Mouse (Mus musculus): ENCODE measurements around the gene Aamp. TPM values are rescaled to one million over a fixed set of nuclear protein-coding genes. Genes with fewer than 3 reads are reported as not detected.

Gene Aamp
- polyA plus RNA-seq, 1 experiment, result 120 TPM

DNA sequence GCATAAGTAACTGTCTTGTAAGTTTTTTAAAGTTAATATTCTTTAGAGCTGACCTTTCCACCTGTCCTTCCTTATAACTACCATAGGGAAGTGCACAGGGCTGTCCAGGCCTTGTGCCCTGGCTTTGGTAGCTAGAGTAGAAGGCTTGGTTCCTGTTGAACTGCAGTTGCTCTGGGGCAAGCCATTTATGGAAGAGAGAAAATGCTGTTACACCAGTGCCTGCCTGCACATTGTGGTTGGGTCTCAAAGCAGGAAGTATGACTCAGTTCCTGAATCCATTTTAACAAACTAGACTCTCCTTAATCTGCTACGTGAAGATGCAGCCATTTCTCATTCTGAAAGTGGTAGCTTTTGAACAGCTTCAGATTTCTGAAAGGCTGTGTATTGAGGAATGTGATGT, 35.7 kb downstream of the Aamp start:
- WGBS, result 2% methylated on average over 1 of the region's 1 CpGs
- no peak for DNase-seq (ENCODE audit: low read depth, low spot score)

DNA sequence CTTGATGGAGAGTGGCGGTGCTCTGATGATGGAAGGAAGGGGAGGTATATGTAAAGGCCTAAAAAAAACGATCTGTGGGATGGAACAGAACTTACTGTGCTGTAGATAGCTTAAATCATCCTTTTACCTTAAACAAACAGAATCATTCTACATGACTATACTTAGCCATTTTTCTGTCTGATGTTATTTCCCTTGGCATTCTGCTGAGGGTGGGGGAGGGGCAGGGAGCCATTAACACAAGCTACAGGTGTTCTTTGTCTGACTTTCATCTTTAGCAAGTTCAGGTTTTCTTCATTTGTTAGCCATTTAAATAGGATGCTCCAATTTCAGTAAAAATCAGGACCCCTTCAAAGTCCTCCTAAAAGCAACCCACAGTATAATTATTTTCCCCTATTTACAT, 39.0 kb downstream of the Aamp start:
- WGBS, result 47% methylated on average over 2 of the region's 2 CpGs
- DNase-seq (ENCODE audit: low read depth, low spot score), result no peak

DNA sequence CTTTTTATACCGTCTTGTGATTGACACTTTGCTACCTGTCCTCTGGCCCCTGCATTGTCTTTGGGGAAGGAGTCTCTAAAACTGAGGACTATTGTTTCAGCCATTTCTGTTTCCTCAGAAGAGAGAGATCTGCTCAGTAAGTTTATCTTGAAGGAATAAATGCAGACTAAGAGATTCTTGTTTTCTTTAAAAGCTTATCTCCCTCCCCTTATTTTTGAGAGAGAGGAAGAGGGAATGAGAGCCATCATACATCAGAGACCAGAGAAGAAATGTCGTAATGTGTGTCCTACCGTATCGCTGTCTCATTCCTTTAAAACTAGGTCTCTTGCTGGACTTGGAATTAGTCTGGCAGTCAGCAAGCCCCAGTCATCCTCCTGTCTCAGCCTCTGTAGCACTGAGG, 43.7 kb downstream of the Aamp start:
- WGBS, result 45% methylated on average over 4 of the region's 4 CpGs
- DNase-seq (ENCODE audit: low read depth, low spot score), result no peak

DNA sequence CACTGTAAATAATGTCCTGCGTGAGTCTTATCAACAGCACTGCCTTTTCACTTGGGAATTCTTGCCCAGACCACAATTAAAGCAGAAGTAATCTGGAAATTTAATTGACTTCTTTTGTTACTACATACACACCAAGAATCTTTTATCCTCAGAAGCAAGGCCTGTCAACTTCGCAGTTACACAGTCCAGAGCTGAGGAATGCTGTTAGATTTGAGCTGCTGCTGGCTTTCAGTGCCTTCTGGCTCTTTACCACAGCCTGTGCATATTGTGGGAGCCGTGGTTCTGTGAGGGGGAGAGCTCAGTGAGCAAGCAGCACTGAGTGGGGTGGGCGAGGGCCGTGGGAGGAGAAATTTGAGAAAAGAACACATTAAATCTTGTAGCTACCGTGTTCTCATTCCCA, 44.2 kb downstream of the Aamp start:
- no peak for DNase-seq (ENCODE audit: low read depth, low spot score)

DNA sequence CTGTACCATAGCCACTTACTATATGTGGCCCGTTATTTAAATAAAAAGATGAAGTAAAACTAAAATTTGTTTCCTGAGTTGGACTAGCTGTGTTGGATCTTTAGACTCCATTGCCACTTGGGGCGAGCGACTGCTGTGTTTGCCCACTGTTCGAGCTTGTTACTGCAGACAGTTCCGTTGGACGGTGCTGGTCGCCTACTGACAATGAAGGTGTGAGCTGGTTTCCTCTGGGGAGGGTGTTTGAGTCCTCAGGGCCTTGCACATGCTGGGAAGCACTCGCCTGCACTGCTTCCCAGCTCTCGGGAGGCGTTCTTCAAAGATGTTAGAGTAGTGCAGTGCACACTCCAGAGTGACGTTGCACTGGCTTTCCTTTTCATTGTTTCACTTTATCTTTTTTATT, 44.9 kb downstream of the Aamp start:
- WGBS, result 14% methylated on average over 11 of the region's 11 CpGs
- DNase-seq (ENCODE audit: low read depth, low spot score), result no peak

More for the DNA sequence above, 44.2 kb downstream of the Aamp start:
- WGBS, result 14% methylated on average over 6 of the region's 6 CpGs

DNA sequence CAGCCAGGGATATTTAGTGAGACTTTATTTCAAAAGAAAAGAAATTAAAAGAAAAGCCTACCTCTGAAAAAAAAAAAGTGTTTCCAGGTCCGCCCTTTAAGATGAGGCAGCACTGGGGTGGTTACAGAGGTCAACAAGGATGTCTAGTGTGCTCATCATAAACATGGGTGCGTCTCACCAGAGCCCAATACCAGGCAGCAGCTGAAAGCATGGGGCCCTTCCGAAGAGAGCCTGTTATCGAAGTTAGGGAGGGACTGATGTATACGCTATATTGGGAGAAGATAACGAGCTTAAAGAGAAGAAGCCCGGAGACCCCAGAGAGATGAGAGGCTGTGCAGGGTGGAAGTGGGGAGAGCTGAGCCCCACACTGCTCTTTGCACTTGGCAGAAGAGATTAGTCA, 45.4 kb downstream of the Aamp start:
- WGBS, result 7% methylated on average over 7 of the region's 7 CpGs
- no peak for DNase-seq (ENCODE audit: low read depth, low spot score)

DNA sequence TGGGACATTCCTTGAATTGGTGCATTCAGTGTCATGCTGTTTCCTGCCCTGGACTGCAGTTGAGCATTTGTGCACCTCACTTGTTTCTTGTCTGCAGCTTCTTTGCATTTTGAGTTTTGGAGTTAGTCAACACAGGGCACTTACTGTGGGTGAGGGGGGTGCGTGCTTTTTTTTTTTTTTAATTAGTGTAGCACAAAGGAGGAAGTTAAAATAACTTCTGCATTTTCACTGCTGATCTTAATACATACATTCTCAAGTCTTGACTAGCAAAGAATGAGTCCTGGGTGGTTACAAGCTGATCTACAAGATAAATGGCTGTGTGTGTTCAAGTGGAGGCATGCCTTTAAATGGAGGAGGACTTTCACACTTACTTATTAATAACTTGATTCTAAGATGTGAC, 46.4 kb downstream of the Aamp start:
- no peak for DNase-seq (ENCODE audit: low read depth, low spot score)
- WGBS, result 13% methylated on average over 1 of the region's 1 CpGs

DNA sequence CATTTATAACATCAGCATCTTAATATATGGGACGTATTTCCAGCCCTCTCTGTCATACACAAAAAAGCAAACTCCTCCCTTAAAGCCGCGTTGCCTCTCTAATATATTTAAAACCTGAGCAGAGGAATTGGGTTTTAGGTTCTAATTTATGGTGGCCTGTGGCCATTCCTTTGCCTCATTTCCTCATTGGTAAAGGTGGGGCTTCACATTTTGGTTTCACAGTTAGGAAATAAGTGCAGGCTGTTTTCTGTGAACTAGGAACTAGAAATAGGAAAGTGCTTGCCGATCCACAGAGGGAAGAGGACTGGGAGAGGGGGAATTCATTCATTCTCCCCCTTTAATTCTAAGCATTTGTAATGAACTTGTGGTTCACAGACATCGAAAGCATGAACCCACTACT, 46.9 kb downstream of the Aamp start:
- under 1% methylated on average over 5 of the region's 5 CpGs for WGBS
- no peak for DNase-seq (ENCODE audit: low read depth, low spot score)

DNA sequence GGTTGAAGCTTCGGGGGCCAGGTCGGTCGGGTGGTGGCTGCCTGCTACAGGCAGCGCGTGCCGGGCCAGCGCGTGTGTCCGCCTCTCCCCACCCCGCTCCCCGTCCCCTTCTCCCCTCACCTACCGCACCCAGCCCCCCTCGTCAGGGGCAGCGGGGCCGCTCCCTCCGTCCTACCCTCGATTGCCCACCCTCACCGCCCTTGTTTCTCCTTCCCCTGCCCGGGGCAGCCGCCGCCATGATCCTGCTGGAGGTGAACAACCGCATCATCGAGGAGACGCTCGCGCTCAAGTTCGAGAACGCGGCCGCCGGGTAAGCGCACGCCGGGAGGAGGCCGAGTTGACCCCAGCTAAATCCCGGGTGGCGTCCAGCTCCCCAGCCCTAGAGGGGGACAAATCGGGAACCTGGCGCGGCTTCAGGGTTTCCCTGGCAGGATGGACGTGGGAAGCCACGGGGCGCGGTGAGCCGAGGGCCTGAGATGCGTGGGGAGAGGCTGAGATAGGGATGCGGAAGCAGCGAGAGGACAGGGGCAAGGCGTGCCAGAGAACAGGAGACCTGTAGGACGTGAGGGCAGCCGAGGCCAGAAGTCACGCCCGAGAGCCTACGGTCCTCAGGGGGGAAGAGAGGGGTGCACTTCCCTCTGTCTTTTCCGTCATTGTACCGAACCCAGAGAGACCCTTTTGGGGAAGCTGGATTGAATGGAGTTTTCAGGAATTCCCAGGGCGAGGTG, 47.8 kb downstream of the Aamp start:
- DNase-seq (ENCODE audit: low read depth, low spot score), result no peak
- under 1% methylated on average over 57 of the region's 57 CpGs for WGBS

DNA sequence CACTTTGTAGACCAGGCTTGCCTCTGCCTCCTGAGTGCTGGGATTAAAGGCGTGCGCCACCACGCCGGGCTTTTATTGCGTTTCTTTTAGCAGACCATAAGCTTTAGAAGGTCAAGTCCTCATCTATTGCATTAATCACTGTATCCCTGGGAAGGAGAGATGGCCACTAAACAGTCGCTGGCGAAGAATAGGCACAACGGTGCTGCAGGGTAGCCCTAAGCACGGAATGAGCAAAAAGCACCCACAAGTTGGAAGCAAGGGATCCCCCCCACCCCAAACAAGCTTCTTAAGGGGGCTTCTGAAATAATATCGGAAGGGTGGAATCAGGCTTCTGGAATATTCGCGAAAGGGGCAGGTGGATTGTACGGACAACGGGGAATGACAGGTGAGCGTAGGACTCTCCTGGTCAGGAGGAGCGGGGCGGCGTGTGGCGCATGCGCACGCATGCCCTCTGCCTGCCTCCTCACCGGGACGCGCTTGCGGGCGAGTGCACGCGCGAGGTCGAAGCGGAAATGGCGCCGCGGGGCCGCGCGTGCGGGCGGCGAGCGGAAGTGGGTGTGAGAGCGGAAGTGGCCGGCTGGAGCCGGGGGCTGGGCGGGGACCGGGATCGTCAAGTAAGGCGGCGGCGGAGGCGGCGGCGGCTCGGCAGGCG, 48.5 kb downstream of the Aamp start, which contains the start of gene Arpc2:
Gene Arpc2, plus strand, starts transcription at position 147 of the 652 bp plus-strand sequence.
- WGBS, result 1% methylated on average over 39 of the region's 55 CpGs
- DNase-seq (ENCODE audit: low read depth, low spot score), result no peak

DNA sequence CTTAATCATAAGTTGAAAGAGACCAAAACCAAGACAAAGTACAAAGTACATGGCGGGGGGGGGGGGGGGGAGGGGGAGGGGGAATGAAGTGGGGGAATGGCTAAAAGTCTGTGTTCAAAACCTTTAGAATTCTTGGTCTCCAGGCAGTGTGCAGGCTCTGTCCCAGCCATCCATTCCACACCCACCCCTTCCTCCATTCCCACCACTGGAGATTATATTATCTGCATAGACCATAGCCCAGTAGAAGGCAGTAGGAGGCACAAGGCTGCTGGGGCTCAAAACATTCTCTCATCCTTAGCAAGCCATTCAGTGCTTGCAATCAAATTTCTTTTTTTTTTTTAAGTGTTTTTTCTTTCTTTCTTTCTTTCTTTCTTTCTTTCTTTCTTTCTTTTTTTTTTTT, 53.5 kb downstream of the Aamp start:
- WGBS, result 100% methylated on average over 1 of the region's 1 CpGs
- DNase-seq (ENCODE audit: low read depth, low spot score), result no peak

DNA sequence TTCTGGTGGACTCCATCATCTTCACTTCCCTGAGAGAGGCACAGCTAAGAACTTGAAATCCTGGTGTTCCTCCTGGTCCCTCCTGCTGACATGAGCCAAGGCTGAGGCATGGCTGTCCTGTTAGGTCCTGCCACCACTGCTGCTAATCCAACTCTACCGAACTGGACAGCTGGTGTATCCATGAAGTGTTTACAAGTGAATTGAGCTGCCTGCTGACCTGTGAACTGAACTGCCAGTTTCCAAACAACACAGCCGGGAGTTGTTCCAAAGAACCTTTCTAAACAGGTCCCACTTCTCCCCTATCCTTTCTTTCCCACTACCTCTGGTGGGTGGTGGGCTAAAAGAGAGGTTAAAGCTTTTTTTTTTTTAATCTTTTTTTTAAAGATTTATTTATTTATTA, 54.6 kb downstream of the Aamp start:
- 57% methylated on average over 2 of the region's 2 CpGs for WGBS
- no peak for DNase-seq (ENCODE audit: low read depth, low spot score)

Other genes with a start within 250 kb of the Aamp start
- gene Tns1, start 160.3 kb downstream of the Aamp start, polyA plus RNA-seq (2012; rRNA removed), result 25.8 and 45.6 TPM in 2 replicates
- gene Rufy4, start 159.2 kb downstream of the Aamp start, polyA plus RNA-seq (2012; rRNA removed), result 0.11 and 0.15 TPM in 2 replicates
- 0.33 and 0.64 TPM in 2 replicates for gene Cxcr2, start 130.7 kb downstream of the Aamp start, polyA plus RNA-seq (2012; rRNA removed)
- gene Cxcr1, start 90.1 kb downstream of the Aamp start, polyA plus RNA-seq (2012; rRNA removed), result not detected in 2 replicates
- gene Arpc2, start 48.7 kb downstream of the Aamp start, polyA plus RNA-seq (2012; rRNA removed), result 188 and 228 TPM in 2 replicates
- gene Gpbar1, start 6.2 kb downstream of the Aamp start, polyA plus RNA-seq (2012; rRNA removed), result 2.2 and 3.6 TPM in 2 replicates
- 53.4 and 61.2 TPM in 2 replicates for gene Pnkd, start 192 bp upstream of the Aamp start, polyA plus RNA-seq (2012; rRNA removed)
- gene Tmbim1, start 20.9 kb upstream of the Aamp start, polyA plus RNA-seq (2012; rRNA removed), result 167 and 361 TPM in 2 replicates
- 0.24 and 0.29 TPM in 2 replicates for gene Catip, start 77.4 kb upstream of the Aamp start, polyA plus RNA-seq (2012; rRNA removed)
- gene Slc11a1, start 90.5 kb upstream of the Aamp start, polyA plus RNA-seq (2012; rRNA removed), result 16.0 and 20.0 TPM in 2 replicates
- gene Ctdsp1, start 106.8 kb upstream of the Aamp start, polyA plus RNA-seq (2012; rRNA removed), result 114 and 132 TPM in 2 replicates
- gene Vil1, start 124.6 kb upstream of the Aamp start, polyA plus RNA-seq (2012; rRNA removed), result 464 and 1,049 TPM in 2 replicates
- 25.5 and 35.7 TPM in 2 replicates for gene Cnot9, start 221.3 kb upstream of the Aamp start, polyA plus RNA-seq (2012; rRNA removed)